In the genomic region with DNA sequence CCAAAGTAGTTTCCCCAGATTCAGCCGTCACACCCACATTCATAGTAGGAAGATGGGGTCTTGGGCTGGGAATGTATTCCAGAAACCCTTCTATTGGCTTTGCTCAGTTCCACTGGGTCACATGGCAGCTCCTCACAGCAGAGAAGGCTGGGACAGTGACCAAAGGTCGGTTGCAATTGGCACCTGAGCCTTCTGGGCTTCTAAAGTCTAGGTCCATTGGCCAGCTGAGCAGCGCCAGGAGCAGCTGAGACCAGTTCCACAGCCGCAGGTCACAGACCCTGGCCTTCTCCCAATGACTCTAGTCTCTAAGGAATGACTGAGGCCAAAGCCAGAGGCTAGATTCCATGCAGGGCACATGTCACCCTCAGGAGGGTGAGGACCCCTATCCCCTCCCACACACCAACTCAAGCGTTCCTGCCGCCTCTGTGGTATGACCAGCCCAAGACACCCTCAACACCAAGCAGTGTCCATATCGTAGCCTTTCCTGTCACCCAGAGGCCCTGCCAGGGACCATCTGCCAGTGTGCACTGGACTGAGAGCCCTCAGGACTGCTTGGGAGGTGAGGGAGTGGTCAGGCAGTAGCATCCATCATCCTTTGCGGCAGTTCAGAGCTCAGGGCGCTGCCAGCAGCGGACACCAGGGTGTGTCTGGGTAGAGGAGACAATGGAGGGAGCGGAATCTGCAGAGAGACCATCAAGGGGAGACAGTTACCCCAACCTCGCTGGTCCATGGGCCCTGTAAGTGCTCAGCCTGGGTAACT, we compare ENCODE assay signal across 18 mouse cellular contexts. TPM values are rescaled to one million over a fixed set of nuclear protein-coding genes. Genes with fewer than 3 reads are reported as not detected.
DNase-seq lines count a peak whose midpoint lies in the region; ATAC-seq and TF ChIP-seq lines count a peak whose summit lies in the region.
"Had no signal": no experiment of that assay in that cellular context is flagged by ENCODE, and none has a peak within 500 bp of the region (broad histone marks: within the 10 kb centered on the region; RNA-seq: fewer than 3 reads in every experiment).

No protein-coding gene starts in this region.

- TF ChIP-seq CTCF in liver, adult 2 months (IDR thresholded peaks at IDR 0.05; ENCODE audit: low read depth, low read length) = no peak
- TF ChIP-seq CTCF in small intestine, adult 2 months (IDR thresholded peaks at IDR 0.05; ENCODE audit: extremely low read depth, insufficient read length, insufficient replicate concordance, low read depth, low read length) = no peak

- intact Hi-C loops in heart, postnatal 25 days (cut with DNase I) = no loop called here

- no peaks in the 10 kb centered on the region for H3K27me3 ChIP-seq in hindbrain, embryonic 10.5 days (ENCODE audit: insufficient read depth, poor library complexity, severe bottlenecking)
- H3K27me3 ChIP-seq in hindbrain, embryonic 16.5 days (replicated peaks; ENCODE audit: control insufficient read depth, insufficient read depth, low read length) = no peaks in the 10 kb centered on the region
- no peaks in the 10 kb centered on the region for H3K27me3 ChIP-seq in liver, adult 2 months (ENCODE audit: control insufficient read depth, insufficient read depth, low read length)
- H3K27me3 ChIP-seq in liver, embryonic 12.5 days (replicated peaks) = no peaks in the 10 kb centered on the region
- H3K27me3 ChIP-seq in hindbrain, embryonic 13.5 days = no peaks in the 10 kb centered on the region
- no peaks in the 10 kb centered on the region for H3K27me3 ChIP-seq in small intestine, adult 2 months (ENCODE audit: control insufficient read depth, insufficient read depth, low read length)
- H3K27me3 ChIP-seq: hindbrain, embryonic 15.5 days; lung, embryonic 15.5 days had no signal

- peaks cover 65% of the 10 kb centered on the region for H3K36me3 ChIP-seq in hindbrain, embryonic 10.5 days
- no peaks in the 10 kb centered on the region for H3K36me3 ChIP-seq in hindbrain, embryonic 16.5 days (ENCODE audit: control insufficient read depth, insufficient read depth, low read length)
- H3K36me3 ChIP-seq in liver, adult 2 months (ENCODE audit: control insufficient read depth, insufficient read depth, low read length) = no peaks in the 10 kb centered on the region
- H3K36me3 ChIP-seq in liver, embryonic 12.5 days = no peaks in the 10 kb centered on the region
- H3K36me3 ChIP-seq in hindbrain, embryonic 13.5 days = 0 out of 2 replicates have a peak, but pooled peaks cover 7% of the 10 kb centered on the region
- no peaks in the 10 kb centered on the region for H3K36me3 ChIP-seq in small intestine, adult 2 months (ENCODE audit: control insufficient read depth, insufficient read depth, low read length)
- H3K36me3 ChIP-seq: heart, embryonic 15.5 days; hindbrain, embryonic 15.5 days; lung, embryonic 15.5 days had no signal

- 81% methylated on average over 12 of the region's 12 CpGs for WGBS in hindbrain, embryonic 10.5 days
- 66% methylated on average over 12 of the region's 12 CpGs for WGBS in hindbrain, embryonic 16.5 days
- 72% methylated on average over 12 of the region's 12 CpGs for WGBS in liver, adult 2 months
- WGBS in liver, embryonic 12.5 days (ENCODE audit: insufficient replicate concordance) = 71% methylated on average over 12 of the region's 12 CpGs
- 74% methylated on average over 12 of the region's 12 CpGs for WGBS in hindbrain, embryonic 13.5 days
- WGBS in small intestine, adult 2 months = 48% methylated on average over 12 of the region's 12 CpGs

- no peak for DNase-seq in hindbrain, embryonic 10.5 days (ENCODE audit: low spot score)
- peak; percentile 79 for DNase-seq in liver, adult 2 months (ENCODE audit: extremely low read depth, low read depth, low spot score)
- DNase-seq in heart, postnatal 25 days (ENCODE audit: low spot score) = no peak
- DNase-seq: cerebellum, postnatal 14 days; gastrocnemius, postnatal 10 days; heart, adult 2 months; left cerebral cortex, postnatal 4 days had no signal

- H3K4me1 ChIP-seq in hindbrain, embryonic 10.5 days (replicated peaks) = peaks cover 51% of the 10 kb centered on the region
- H3K4me1 ChIP-seq in hindbrain, embryonic 16.5 days (ENCODE audit: control insufficient read depth, insufficient read depth, low read depth, low read length) = peaks cover 1% of the 10 kb centered on the region; the same call in 1 of the 2 replicates
- 0 out of 2 replicates have a peak, but pooled peaks cover 2% of the 10 kb centered on the region for H3K4me1 ChIP-seq in liver, adult 2 months (ENCODE audit: control insufficient read depth, insufficient read depth, low read length)
- H3K4me1 ChIP-seq in liver, embryonic 12.5 days = 0 out of 2 replicates have a peak, but pooled peaks cover 4% of the 10 kb centered on the region
- H3K4me1 ChIP-seq in hindbrain, embryonic 13.5 days (replicated peaks) = peaks cover 27% of the 10 kb centered on the region
- H3K4me1 ChIP-seq in small intestine, adult 2 months (ENCODE audit: control insufficient read depth, insufficient read depth, insufficient read length, low read length) = peaks cover 10% of the 10 kb centered on the region
- H3K4me1 ChIP-seq: heart, embryonic 15.5 days; lung, embryonic 15.5 days had no signal

- no peak overlapping the region for H3K4me2 ChIP-seq in hindbrain, embryonic 16.5 days (ENCODE audit: low read length)
- H3K4me2 ChIP-seq in liver, embryonic 12.5 days = no peak overlapping the region
- no peak overlapping the region for H3K4me2 ChIP-seq in hindbrain, embryonic 13.5 days
- H3K4me2 ChIP-seq: heart, embryonic 15.5 days; hindbrain, embryonic 15.5 days; liver, embryonic 11.5 days; lung, embryonic 15.5 days had no signal

- no peak for TF ChIP-seq POLR2A in liver, adult 2 months (IDR thresholded peaks at IDR 0.05; ENCODE audit: extremely low read depth, insufficient read depth, low read length)
- TF ChIP-seq POLR2A in small intestine, adult 2 months (IDR thresholded peaks at IDR 0.05; ENCODE audit: low read depth, low read length) = no peak

- no peak overlapping the region for H3K9ac ChIP-seq in hindbrain, embryonic 16.5 days (ENCODE audit: low read depth, low read length)
- H3K9ac ChIP-seq in liver, adult 2 months (ENCODE audit: low read depth, low read length) = no peak overlapping the region
- no peak overlapping the region for H3K9ac ChIP-seq in liver, embryonic 12.5 days
- no peak overlapping the region for H3K9ac ChIP-seq in hindbrain, embryonic 13.5 days
- H3K9ac ChIP-seq: heart, embryonic 15.5 days; hindbrain, embryonic 15.5 days; lung, embryonic 15.5 days had no signal

- no peaks in the 10 kb centered on the region for H3K79me2 ChIP-seq in liver, adult 2 months (ENCODE audit: control insufficient read depth, insufficient read depth, low read length)

- H3K9me3 ChIP-seq in hindbrain, embryonic 10.5 days = no peaks in the 10 kb centered on the region
- no peaks in the 10 kb centered on the region for H3K9me3 ChIP-seq in hindbrain, embryonic 16.5 days (ENCODE audit: control insufficient read depth, low read length)
- H3K9me3 ChIP-seq in liver, embryonic 12.5 days (replicated peaks) = no peaks in the 10 kb centered on the region
- H3K9me3 ChIP-seq in hindbrain, embryonic 13.5 days = no peaks in the 10 kb centered on the region
- H3K9me3 ChIP-seq: heart, embryonic 15.5 days; hindbrain, embryonic 15.5 days; lung, embryonic 15.5 days had no signal

- no peak overlapping the region for H3K4me3 ChIP-seq in hindbrain, embryonic 10.5 days
- H3K4me3 ChIP-seq in hindbrain, embryonic 16.5 days (ENCODE audit: low read length) = no peak overlapping the region
- H3K4me3 ChIP-seq in liver, adult 2 months (ENCODE audit: insufficient read depth, low read depth, low read length) = no peak overlapping the region
- no peak overlapping the region for H3K4me3 ChIP-seq in liver, embryonic 12.5 days
- no peak overlapping the region for H3K4me3 ChIP-seq in hindbrain, embryonic 13.5 days
- H3K4me3 ChIP-seq in small intestine, adult 2 months (ENCODE audit: low read depth, low read length) = 0 out of 2 replicates have a peak overlapping the region, but pooled peaks have one; percentile 6
- H3K4me3 ChIP-seq: heart, adult 2 months; heart, embryonic 15.5 days; hindbrain, embryonic 15.5 days; lung, embryonic 15.5 days had no signal

- no peak for ATAC-seq in hindbrain, embryonic 16.5 days
- no peak for ATAC-seq in liver, embryonic 12.5 days
- ATAC-seq in hindbrain, embryonic 13.5 days (ENCODE audit: low FRiP score) = no peak
- ATAC-seq: Patski had no signal

- peak overlapping the region; percentile 76 for H3K27ac ChIP-seq in hindbrain, embryonic 10.5 days
- H3K27ac ChIP-seq in hindbrain, embryonic 16.5 days (ENCODE audit: low read depth, low read length) = no peak overlapping the region
- H3K27ac ChIP-seq in liver, adult 2 months (replicated peaks; ENCODE audit: insufficient read depth, low read depth, low read length) = no peak overlapping the region
- no peak overlapping the region for H3K27ac ChIP-seq in liver, embryonic 12.5 days
- H3K27ac ChIP-seq in hindbrain, embryonic 13.5 days = peak overlapping the region; percentile 35
- H3K27ac ChIP-seq in small intestine, adult 2 months (ENCODE audit: insufficient read depth, low read depth, low read length) = no peak overlapping the region
- H3K27ac ChIP-seq: heart, adult 2 months; heart, embryonic 15.5 days; hindbrain, embryonic 15.5 days; lung, embryonic 15.5 days; macrophage had no signal

RNA-seq across cellular contexts. Expression of a gene that starts 17.1 kb away (rescaled TPM):
- 71.6 and 79.0 TPM in 2 replicates for polyA plus RNA-seq in hindbrain, embryonic 10.5 days (2016; fragmentation: Nextera tagmentation; extraction: Ambion mirVana)
- polyA plus RNA-seq in hindbrain, embryonic 16.5 days (2015; fragmentation: Nextera tagmentation; extraction: Ambion mirVana) = 19.7 and 20.1 TPM in 2 replicates
- 0.74 and 1.1 TPM in 2 replicates for total RNA-seq in liver, adult 2 months (2014; rRNA removed)
- polyA plus RNA-seq in liver, adult 2 months (2012; rRNA removed) = 1.2 and 2.3 TPM in 2 replicates
- 11.0 and 11.7 TPM in 2 replicates for polyA plus RNA-seq in liver, embryonic 12.5 days (2016; fragmentation: Nextera tagmentation; extraction: Ambion mirVana)
- polyA plus RNA-seq in hindbrain, embryonic 13.5 days (2015; fragmentation: Nextera tagmentation; extraction: Ambion mirVana) = 36.7 and 40.1 TPM in 2 replicates
- polyA plus RNA-seq in small intestine, adult 2 months (2012; rRNA removed) = 4.7 and 7.9 TPM in 2 replicates
- total RNA-seq in heart, postnatal 25 days (2021) = 10 to 100 TPM; 11.6 to 13.2 TPM
- polyA plus RNA-seq: C2C12, Patski had no signal

RNA-seq across cellular contexts. Expression of a gene that starts 37.6 kb away (rescaled TPM):
- polyA plus RNA-seq in hindbrain, embryonic 10.5 days (2016; fragmentation: Nextera tagmentation; extraction: Ambion mirVana) = 0.24 and 0.39 TPM in 2 replicates
- polyA plus RNA-seq in hindbrain, embryonic 16.5 days (2015; fragmentation: Nextera tagmentation; extraction: Ambion mirVana) = 11.6 and 13.3 TPM in 2 replicates
- not detected in 2 replicates for total RNA-seq in liver, adult 2 months (2014; rRNA removed)
- not detected in 2 replicates for polyA plus RNA-seq in liver, adult 2 months (2012; rRNA removed)
- polyA plus RNA-seq in liver, embryonic 12.5 days (2016; fragmentation: Nextera tagmentation; extraction: Ambion mirVana) = not detected in 2 replicates
- polyA plus RNA-seq in hindbrain, embryonic 13.5 days (2015; fragmentation: Nextera tagmentation; extraction: Ambion mirVana) = 4.6 and 5.0 TPM in 2 replicates
- 0.14 and 0.35 TPM in 2 replicates for polyA plus RNA-seq in small intestine, adult 2 months (2012; rRNA removed)
- total RNA-seq in heart, postnatal 25 days (2021) = 1 to 10 TPM; 1.4 to 2.5 TPM
- polyA plus RNA-seq: C2C12; liver, embryonic 11.5 days; macrophage had no signal

RNA-seq across cellular contexts. Expression of a gene that starts 46.7 kb away (rescaled TPM):
- polyA plus RNA-seq in hindbrain, embryonic 10.5 days (2016; fragmentation: Nextera tagmentation; extraction: Ambion mirVana) = 4.3 and 4.5 TPM in 2 replicates
- polyA plus RNA-seq in hindbrain, embryonic 16.5 days (2015; fragmentation: Nextera tagmentation; extraction: Ambion mirVana) = 2.5 and 2.8 TPM in 2 replicates
- total RNA-seq in liver, adult 2 months (2014; rRNA removed) = 2.7 and 4.3 TPM in 2 replicates
- 15.0 and 18.7 TPM in 2 replicates for polyA plus RNA-seq in liver, adult 2 months (2012; rRNA removed)
- 2.3 and 2.5 TPM in 2 replicates for polyA plus RNA-seq in liver, embryonic 12.5 days (2016; fragmentation: Nextera tagmentation; extraction: Ambion mirVana)
- 1.6 TPM in 2 replicates for polyA plus RNA-seq in hindbrain, embryonic 13.5 days (2015; fragmentation: Nextera tagmentation; extraction: Ambion mirVana)
- 15.8 and 28.3 TPM in 2 replicates for polyA plus RNA-seq in small intestine, adult 2 months (2012; rRNA removed)
- 10 to 100 TPM; 14.8 to 18.3 TPM for total RNA-seq in heart, postnatal 25 days (2021)
- polyA plus RNA-seq: macrophage had no signal

Comparison
In these comparisons a context has a peak if more than half of its experiments do, and no peak if none do; other contexts are left out.
1. H3K27ac ChIP-seq: peak in hindbrain, embryonic 10.5 days (single experiment) and hindbrain, embryonic 13.5 days (single experiment); none in hindbrain, embryonic 16.5 days (single experiment), liver, adult 2 months (single experiment), liver, embryonic 12.5 days (single experiment) and small intestine, adult 2 months (single experiment).